Mouse (Mus musculus): ENCODE measurements at regions not wholly inside any gene's neighbourhood (a gene's known extent, or its start where the extent isn't known, plus 50 kb on each side); places are given as distances from the start of the nearest gene placed in this dataset.

DNA sequence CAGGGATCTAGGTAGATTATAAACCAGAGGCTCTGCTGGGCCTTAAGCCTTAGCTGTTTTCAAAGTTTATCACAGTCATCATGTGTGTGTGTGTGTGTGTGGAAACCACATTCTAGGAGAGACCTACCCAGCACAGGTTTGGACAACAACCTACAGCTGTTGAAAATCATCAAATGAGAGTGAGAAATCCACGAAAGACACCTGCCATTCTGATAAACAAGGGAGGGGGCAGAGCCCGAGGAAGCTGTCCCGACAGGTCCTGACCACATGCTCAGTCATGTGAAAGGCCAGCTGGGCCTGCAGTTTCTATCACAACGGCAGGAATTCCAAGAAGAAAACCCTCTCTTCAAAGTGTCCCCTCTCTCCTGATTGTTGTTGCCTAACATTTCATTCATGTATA, 114.0 kb upstream of the Atp1b1 start:
- no peak for ATAC-seq (ENCODE audit: insufficient read depth)

DNA sequence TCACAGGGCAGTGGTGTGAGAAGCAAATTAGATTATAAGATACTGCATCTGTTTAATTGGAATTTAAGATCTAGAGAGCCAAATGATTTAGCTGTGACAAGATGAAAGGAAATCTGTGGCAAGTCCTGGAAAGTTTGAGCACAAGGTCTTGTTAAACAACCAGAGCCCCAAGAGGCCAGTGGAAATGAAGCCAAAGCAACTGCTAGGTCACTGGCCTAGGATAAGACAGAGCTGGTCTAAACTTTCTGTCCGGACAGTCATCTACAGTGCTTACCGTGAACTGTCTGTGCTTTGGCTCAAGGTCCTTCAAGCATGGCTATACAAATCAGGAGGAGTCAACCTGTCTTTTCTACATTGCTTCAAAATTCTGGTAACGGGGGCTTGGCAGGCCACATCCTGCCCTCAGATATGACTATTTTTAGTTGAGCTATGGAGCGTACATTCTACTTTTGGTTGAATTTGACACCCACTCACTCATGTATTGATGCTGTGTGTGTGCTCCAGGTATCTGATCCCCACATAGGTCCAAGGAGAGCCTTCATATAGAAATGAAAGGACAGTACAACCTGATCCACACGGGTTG, 113.4 kb upstream of the Atp1b1 start:
- Histone ChIP-seq H3K9ac (replicated peaks) (no peak overlapping the region), H3K4me2 (ENCODE audit: low read depth) (no peak overlapping the region), H3K4me3 (ENCODE audit: insufficient read depth in 1 of 2, low read depth in 2 of 2, low read length in 2 of 2) (no peak overlapping the region), H3K9me3 (ENCODE audit: control insufficient read depth, low read length) (no peaks in the 10 kb centered on the region), H3K36me3 (replicated peaks; ENCODE audit: control insufficient read depth, insufficient read depth, low read depth) (no peaks in the 10 kb centered on the region), H3K27me3 (ENCODE audit: control insufficient read depth, insufficient read depth, low read length) (no peaks in the 10 kb centered on the region), H3K4me1 (replicated peaks; ENCODE audit: control insufficient read depth in 2 of 2, insufficient read depth in 2 of 2, low read length in 1 of 2) (no peaks in the 10 kb centered on the region), H3K27ac (no peak overlapping the region)
- WGBS (ENCODE audit: insufficient replicate concordance): 53% methylated on average over 5 of the region's 5 CpGs
- TF ChIP-seq CTCF (IDR thresholded peaks at IDR 0.05; ENCODE audit: low read depth) (no peak), EP300 (IDR thresholded peaks at IDR 0.05; ENCODE audit: low read depth) (no peak)
- DNase-seq (ENCODE audit: low read depth in 3 of 3, low spot score in 3 of 3) (no peak), ATAC-seq (ENCODE audit: insufficient read depth) (no peak)

More for the DNA sequence above, 114.0 kb upstream of the Atp1b1 start:
- Histone ChIP-seq H3K4me3 (ENCODE audit: insufficient read depth in 1 of 2, low read depth in 2 of 2, low read length in 2 of 2) (no peak overlapping the region), H3K36me3 (replicated peaks; ENCODE audit: control insufficient read depth, insufficient read depth, low read depth) (no peaks in the 10 kb centered on the region), H3K27me3 (ENCODE audit: control insufficient read depth, insufficient read depth, low read length) (no peaks in the 10 kb centered on the region), H3K4me2 (ENCODE audit: low read depth) (no peak overlapping the region), H3K9me3 (ENCODE audit: control insufficient read depth, low read length) (no peaks in the 10 kb centered on the region), H3K4me1 (replicated peaks; ENCODE audit: control insufficient read depth in 2 of 2, insufficient read depth in 2 of 2, low read length in 1 of 2) (no peaks in the 10 kb centered on the region), H3K27ac (no peak overlapping the region), H3K9ac (replicated peaks) (no peak overlapping the region)
- 36% methylated on average over 4 of the region's 4 CpGs for WGBS (ENCODE audit: insufficient replicate concordance)
- no peak for DNase-seq (ENCODE audit: low read depth in 3 of 3, low spot score in 3 of 3)
- no peak for TF ChIP-seq EP300 (IDR thresholded peaks at IDR 0.05; ENCODE audit: low read depth)
- no peak for TF ChIP-seq CTCF (IDR thresholded peaks at IDR 0.05; ENCODE audit: low read depth)

DNA sequence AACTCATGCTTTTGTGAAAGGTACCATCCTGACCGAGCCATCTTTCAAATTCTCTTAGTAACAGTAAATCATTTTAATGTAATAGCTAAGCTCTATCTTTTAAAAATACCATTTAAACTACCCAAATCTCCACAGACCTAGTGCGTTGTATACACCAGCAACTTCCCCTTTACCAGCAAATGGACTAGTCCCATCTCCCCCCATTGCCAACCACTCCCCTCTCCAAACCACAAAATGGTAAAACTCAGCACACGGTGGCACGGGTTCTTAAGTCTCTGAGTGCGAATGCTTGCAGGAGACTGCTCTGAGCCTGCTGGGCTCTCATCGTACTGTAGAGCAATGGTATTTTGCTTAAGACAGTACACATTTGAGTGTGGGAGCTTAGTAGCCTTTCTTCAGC, 106.7 kb upstream of the Atp1b1 start:
- DNase-seq (ENCODE audit: low read depth in 3 of 3, low spot score in 3 of 3) (no peak), ATAC-seq (ENCODE audit: insufficient read depth) (no peak)
- Histone ChIP-seq H3K27ac (no peak overlapping the region), H3K9me3 (ENCODE audit: control insufficient read depth, low read length) (no peaks in the 10 kb centered on the region), H3K36me3 (replicated peaks; ENCODE audit: control insufficient read depth, insufficient read depth, low read depth) (no peaks in the 10 kb centered on the region), H3K4me3 (ENCODE audit: insufficient read depth in 1 of 2, low read depth in 2 of 2, low read length in 2 of 2) (no peak overlapping the region), H3K4me1 (replicated peaks; ENCODE audit: control insufficient read depth in 2 of 2, insufficient read depth in 2 of 2, low read length in 1 of 2) (no peaks in the 10 kb centered on the region), H3K4me2 (ENCODE audit: low read depth) (no peak overlapping the region), H3K27me3 (ENCODE audit: control insufficient read depth, insufficient read depth, low read length) (no peaks in the 10 kb centered on the region), H3K9ac (replicated peaks) (no peak overlapping the region)
- no peak for TF ChIP-seq EP300 (IDR thresholded peaks at IDR 0.05; ENCODE audit: low read depth)
- TF ChIP-seq CTCF (IDR thresholded peaks at IDR 0.05; ENCODE audit: low read depth): no peak
- WGBS (ENCODE audit: insufficient replicate concordance): 30% methylated on average over 6 of the region's 6 CpGs

DNA sequence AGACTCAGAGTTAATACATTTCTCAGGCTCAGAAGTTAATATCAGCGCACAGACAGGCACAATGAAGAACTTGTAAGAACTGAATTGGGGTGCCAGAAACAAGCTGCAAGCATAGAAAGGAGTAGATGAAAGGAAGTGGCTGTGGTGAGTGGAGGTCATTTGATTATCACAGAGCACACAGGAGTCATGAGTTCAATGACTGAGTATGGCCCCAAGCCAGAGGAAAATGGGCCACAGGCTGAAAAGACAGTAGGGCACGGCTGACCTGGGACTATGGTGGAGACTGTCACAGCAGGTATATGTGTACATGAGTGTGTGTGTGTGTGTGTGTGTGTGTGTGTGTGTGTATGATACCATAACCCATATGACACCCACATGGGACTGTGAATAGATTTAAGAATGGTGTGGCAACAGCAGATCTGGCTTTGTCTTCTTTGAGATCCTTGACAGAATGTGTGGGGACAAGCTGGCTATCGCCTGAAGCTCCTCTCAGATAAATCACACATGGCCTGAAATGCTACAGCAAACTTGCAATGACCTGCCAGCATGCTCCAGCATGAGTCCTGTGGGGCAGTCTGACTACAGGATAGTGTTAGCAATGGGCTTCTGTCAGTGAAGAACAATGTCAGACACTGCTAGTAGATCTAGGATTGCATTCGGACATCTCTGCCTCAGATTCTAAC, 101.5 kb upstream of the Atp1b1 start:
- TF ChIP-seq EP300 (IDR thresholded peaks at IDR 0.05; ENCODE audit: low read depth) (no peak), CTCF (IDR thresholded peaks at IDR 0.05; ENCODE audit: low read depth) (no peak)
- DNase-seq (ENCODE audit: low read depth in 3 of 3, low spot score in 3 of 3) (no peak), ATAC-seq (ENCODE audit: insufficient read depth) (no peak)
- WGBS (ENCODE audit: insufficient replicate concordance): 54% methylated on average over 4 of the region's 4 CpGs
- Histone ChIP-seq H3K27me3 (ENCODE audit: control insufficient read depth, insufficient read depth, low read length) (no peaks in the 10 kb centered on the region), H3K4me2 (ENCODE audit: low read depth) (no peak overlapping the region), H3K9me3 (ENCODE audit: control insufficient read depth, low read length) (no peaks in the 10 kb centered on the region), H3K36me3 (replicated peaks; ENCODE audit: control insufficient read depth, insufficient read depth, low read depth) (no peaks in the 10 kb centered on the region), H3K9ac (replicated peaks) (no peak overlapping the region), H3K27ac (no peak overlapping the region), H3K4me1 (replicated peaks; ENCODE audit: control insufficient read depth in 2 of 2, insufficient read depth in 2 of 2, low read length in 1 of 2) (no peaks in the 10 kb centered on the region), H3K4me3 (ENCODE audit: insufficient read depth in 1 of 2, low read depth in 2 of 2, low read length in 2 of 2) (no peak overlapping the region)

DNA sequence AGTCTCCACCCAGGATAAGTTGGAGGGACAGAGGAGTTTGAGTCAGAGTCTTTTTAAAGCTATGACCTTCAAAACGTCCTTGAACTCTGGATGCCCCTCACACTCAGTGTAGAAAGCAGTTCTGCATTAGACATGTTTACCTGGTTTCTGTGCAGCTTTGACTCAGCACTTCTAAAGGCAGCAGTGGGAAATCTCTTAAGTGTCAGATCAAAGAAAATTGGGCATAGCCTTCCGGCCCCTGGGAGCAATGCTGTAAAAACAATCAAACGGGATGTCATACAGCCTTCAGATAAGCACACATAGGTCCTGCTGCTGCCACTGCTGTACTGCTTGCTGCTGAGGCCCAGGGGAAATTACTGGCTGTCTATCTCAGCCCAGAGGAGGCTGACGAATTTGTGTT, 94.5 kb upstream of the Atp1b1 start:
- WGBS (ENCODE audit: insufficient replicate concordance): 31% methylated on average over 4 of the region's 4 CpGs
- H3K4me3 ChIP-seq (ENCODE audit: insufficient read depth in 1 of 2, low read depth in 2 of 2, low read length in 2 of 2): no peak overlapping the region
- H3K4me2 ChIP-seq (ENCODE audit: low read depth): no peak overlapping the region
- H3K36me3 ChIP-seq (replicated peaks; ENCODE audit: control insufficient read depth, insufficient read depth, low read depth): no peaks in the 10 kb centered on the region
- H3K4me1 ChIP-seq (replicated peaks; ENCODE audit: control insufficient read depth in 2 of 2, insufficient read depth in 2 of 2, low read length in 1 of 2): no peaks in the 10 kb centered on the region; a peak in 1 of 4 replicates
- no peaks in the 10 kb centered on the region for H3K27me3 ChIP-seq (ENCODE audit: control insufficient read depth, insufficient read depth, low read length)
- H3K27ac ChIP-seq: no peak overlapping the region
- DNase-seq (ENCODE audit: low read depth in 3 of 3, low spot score in 3 of 3): no peak
- H3K9me3 ChIP-seq (ENCODE audit: control insufficient read depth, low read length): no peaks in the 10 kb centered on the region
- no peak for TF ChIP-seq EP300 (IDR thresholded peaks at IDR 0.05; ENCODE audit: low read depth)
- TF ChIP-seq CTCF (IDR thresholded peaks at IDR 0.05; ENCODE audit: low read depth): no peak
- ATAC-seq (ENCODE audit: insufficient read depth): no peak
- H3K9ac ChIP-seq (replicated peaks): no peak overlapping the region
